Mouse (Mus musculus): Measurements from ENCODE around the gene Stx17. TPM values are rescaled to one million over a fixed set of nuclear protein-coding genes. Genes with fewer than 3 reads are reported as not detected.

Stx17 gene
- total RNA-seq, 4 experiments from 2014 or later, result 21.9 to 32.9 (median 29.3) TPM

- DNase-seq (ENCODE audit: low spot score), result no peak
Observed at GRCm38 (mm10) chr4:48163851-48164250, 39.1 kb downstream of the Stx17 start.

GRCm38 (mm10) chr4:48175666-48176065 lies 51.0 kb downstream of the Stx17 start:
- no peak for DNase-seq (ENCODE audit: low spot score)

- no peak for DNase-seq (ENCODE audit: low spot score)
Observed at GRCm38 (mm10) chr4:48180922-48181321, 56.2 kb downstream of the Stx17 start.

DNA sequence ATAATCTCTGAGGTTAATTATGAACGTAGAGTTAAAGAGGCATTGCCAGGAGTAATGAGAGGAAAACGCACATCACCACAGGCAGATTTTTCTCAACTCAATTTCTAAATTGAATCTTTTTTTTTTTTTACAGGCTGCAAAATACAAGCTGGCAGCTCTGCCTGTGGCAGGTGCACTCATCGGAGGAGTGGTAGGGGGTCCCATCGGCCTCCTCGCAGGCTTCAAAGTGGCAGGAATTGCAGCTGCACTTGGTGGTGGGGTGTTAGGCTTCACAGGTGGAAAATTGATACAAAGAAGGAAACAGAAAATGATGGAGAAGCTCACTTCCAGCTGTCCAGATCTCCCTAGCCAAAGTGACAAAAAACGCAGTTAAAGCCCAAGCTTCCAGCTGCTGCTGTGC lies 56.7 kb downstream of the Stx17 start:
- DNase-seq (ENCODE audit: low spot score), result no peak

GRCm38 (mm10) chr4:48182115-48182806 lies 57.5 kb downstream of the Stx17 start:
- DNase-seq (ENCODE audit: low spot score), result no peak

DNA sequence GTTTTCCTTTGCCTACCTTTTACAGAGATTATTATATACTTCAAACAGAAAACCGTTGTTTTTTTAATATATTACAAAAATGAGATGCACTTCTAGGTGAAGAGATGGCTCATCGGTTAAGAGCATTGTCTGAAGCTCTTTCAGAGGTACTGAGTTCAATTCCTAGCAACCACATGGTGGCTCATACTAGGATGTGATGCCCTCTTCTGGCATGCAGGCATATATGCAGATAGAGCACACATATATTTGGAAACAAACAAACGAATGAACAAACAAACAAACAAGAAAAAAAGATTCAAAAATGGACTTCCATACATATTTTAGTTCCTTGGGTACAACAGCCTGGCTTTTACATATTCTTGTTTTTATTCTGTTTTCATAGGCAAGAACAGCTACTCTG lies 73.2 kb downstream of the Stx17 start:
- no peak for DNase-seq (ENCODE audit: low spot score)

GRCm38 (mm10) chr4:48198447-48198846 lies 73.7 kb downstream of the Stx17 start:
- no peak for DNase-seq (ENCODE audit: low spot score)

DNA sequence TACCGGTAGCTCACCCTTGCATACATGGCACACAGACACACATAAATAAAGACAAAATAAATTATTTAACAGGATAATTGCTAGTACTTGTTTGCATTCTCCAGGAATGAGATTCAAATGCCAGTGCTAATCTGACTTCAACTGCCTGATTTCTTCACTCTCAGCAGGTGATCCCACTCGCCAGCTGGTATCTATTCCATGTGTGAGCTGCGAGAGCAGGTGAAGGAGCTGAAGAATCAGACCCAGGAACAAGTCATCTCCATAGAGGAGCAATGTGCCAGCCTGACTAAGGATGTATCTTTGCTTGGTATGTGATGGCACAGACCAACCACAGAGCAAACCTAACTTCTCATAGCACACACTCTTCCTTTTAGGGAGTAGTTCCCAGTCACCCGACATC lies 78.8 kb downstream of the Stx17 start:
- DNase-seq (ENCODE audit: low spot score), result no peak

DNA sequence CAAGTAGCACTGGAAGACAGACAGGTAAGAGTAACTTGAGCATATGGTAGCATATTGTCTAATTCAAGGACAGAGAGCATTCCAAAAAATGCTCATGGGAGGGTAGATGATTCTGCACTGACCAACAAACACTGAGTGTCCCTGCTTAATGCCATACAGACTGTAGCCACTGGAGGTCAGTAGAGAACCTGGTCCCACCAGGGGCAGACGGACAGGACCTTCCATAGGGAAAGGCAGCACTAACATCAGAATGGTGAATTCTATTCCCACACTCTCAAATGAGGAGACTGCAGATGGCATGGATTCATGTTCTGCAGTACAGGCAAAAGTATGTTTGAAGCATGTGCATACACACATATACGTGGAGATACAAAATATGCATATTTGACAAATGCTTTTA lies 100.5 kb downstream of the Stx17 start:
- peak; percentile 77 for DNase-seq (ENCODE audit: low spot score)

DNA sequence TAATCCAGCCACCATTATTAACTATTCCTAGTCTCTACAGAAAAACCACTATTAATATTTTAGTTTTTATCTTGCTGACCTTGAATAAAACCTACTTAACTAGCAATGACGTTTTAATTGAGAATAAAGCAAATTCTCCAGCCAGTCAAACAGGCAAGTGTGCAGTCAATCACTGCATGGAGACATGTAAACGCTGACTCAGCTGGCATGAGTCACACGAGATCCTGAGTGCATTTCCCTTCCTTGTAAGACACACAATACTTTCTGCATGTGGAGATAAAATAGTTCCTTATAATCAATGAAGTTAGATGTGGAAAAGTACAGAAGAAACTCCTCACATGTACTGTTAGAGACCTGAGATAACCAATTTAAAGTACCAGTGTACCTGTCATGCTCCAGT lies 100.9 kb downstream of the Stx17 start:
- no peak for DNase-seq (ENCODE audit: low spot score)

GRCm38 (mm10) chr4:48226800-48227199 lies 102.1 kb downstream of the Stx17 start:
- DNase-seq (ENCODE audit: low spot score), result no peak

Small RNA genes within 50 kb of the gene (microRNA-seq; reads per million reads assigned to microRNA genes)
- not detected for gene Mir1958

Other genes starting within 250 kb of the Stx17 start
- 1 to 10 TPM; 1.5 to 4.7 (median 2.9) TPM for gene Nr4a3, start 79.8 kb upstream of the Stx17 start, total RNA-seq (2022)
- 10 to 100 TPM; 23.4 to 27.4 (median 25.4) TPM for gene Erp44, start 154.6 kb downstream of the Stx17 start, total RNA-seq (2022)
- gene Invs, start 154.8 kb downstream of the Stx17 start, total RNA-seq (2022), result 1 to 10 TPM; 2.0 to 2.6 (median 2.4) TPM

Measured in heart, adult 8-10 months (tissue).